Mouse (Mus musculus): ENCODE measurements at regions not wholly inside any gene's neighbourhood (a gene's known extent, or its start where the extent isn't known, plus 50 kb on each side); places are given as distances from the start of the nearest gene placed in this dataset.

DNA sequence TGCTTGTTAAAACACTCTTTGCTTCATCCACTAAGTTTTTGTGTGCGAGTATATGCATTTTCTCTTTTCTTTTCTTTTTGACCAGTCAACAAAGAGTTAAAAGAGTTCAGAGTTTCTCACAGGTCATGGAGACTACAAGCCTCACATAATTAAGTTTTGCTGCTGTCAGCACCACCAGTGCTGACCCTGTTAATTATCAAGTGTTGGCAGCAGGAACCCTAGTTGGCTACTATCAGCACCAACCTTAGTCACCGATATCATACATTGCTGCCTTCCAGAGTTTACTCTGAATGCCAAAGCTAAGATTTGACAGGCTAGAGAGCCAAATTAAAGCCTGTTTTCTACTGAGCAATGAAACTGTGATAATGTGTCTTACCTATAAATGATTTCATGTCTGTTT, 491.8 kb upstream of the Cntnap2 start:
- DNase-seq (ENCODE audit: low spot score in 2 of 2): peak; percentile 16 to 34

DNA sequence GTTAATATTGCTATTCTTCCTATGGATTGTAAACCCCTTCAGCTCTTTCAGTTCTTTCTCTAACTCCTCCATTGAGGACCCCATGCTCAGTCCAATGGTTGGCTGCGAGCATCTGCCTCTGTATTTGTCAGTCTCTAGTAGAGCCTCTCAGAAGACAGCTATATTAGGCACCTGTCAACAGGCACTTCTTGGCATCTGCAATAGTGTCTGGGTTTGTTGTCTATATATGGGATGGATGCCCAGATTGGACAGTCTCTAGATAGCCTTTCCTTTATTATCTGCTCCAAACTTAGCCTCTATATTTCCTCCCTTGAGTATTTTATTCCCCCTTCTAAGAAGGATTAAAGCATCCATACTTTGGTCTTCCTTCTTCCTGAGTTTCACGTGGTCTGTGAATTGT, 490.2 kb upstream of the Cntnap2 start:
- peak; percentile 10 to 11 for DNase-seq (ENCODE audit: low spot score in 2 of 2)

DNA sequence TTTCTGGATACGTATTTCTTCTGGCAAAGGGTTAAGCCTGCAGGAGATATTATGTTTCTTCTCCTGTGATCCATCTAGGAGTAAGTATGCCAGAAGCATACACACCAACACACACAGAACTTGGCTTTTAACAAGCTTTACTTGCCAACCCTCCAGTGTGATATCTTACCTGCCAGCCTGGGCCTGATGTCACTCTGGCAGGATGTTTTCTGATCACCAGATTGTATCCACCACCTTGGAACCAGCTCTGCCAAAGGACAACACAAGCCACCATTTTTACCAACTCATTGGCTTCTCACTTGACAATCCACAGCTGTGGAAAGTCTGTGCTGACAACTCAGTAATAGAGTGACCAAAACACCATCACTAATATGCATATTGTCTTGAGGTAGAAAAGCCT, 469.0 kb upstream of the Cntnap2 start:
- DNase-seq (ENCODE audit: low spot score in 2 of 2): no peak
